Mouse (Mus musculus) forebrain, embryonic 16.5 days (tissue): Measurements from ENCODE around the gene Rbm20. TPM values are rescaled to one million over a fixed set of nuclear protein-coding genes. Genes with fewer than 3 reads are reported as not detected.

ENCODE experiments used
- ATAC-seq: fragments of 200-750 bp; cut with Nextera tagmentation; 2 replicates; pipeline ENCODE4 v1.8.0; 2017; ENCODE audit warnings: mild to moderate bottlenecking, moderate library complexity
- H3K27ac ChIP-seq: fragments of 300-500 bp; sonication (generic); 2 replicates; pipeline ENCODE4 v1.5.1; 2014; ENCODE audit warnings: low read length, control low read depth
- H3K27me3 ChIP-seq: fragments of 300-500 bp; sonication (generic); replicated peaks from 2 replicates; pipeline ENCODE4 v1.6.1; 2014; ENCODE audit warnings: low read length; ENCODE audit not compliant: control insufficient read depth, insufficient read depth
- H3K36me3 ChIP-seq: fragments of 300-500 bp; sonication (generic); 2 replicates; pipeline ENCODE4 v1.6.1; 2014; ENCODE audit not compliant: control insufficient read depth, insufficient read depth
- H3K4me1 ChIP-seq: fragments of 300-500 bp; sonication (generic); replicated peaks from 2 replicates; pipeline ENCODE4 v1.6.1; 2014; ENCODE audit warnings: low read length; ENCODE audit not compliant: control insufficient read depth, insufficient read depth
- H3K4me2 ChIP-seq: fragments of 300-500 bp; sonication (generic); 2 replicates; pipeline ENCODE4 v1.6.1; 2014; ENCODE audit warnings: mild to moderate bottlenecking, low read length, control low read depth
- H3K4me3 ChIP-seq: fragments of 300-500 bp; sonication (generic); replicated peaks from 2 replicates; pipeline ENCODE4 v1.5.1; 2014; ENCODE audit warnings: mild to moderate bottlenecking, low read length, control low read depth
- H3K9ac ChIP-seq: fragments of 300-500 bp; sonication (generic); replicated peaks from 2 replicates; pipeline ENCODE4 v1.6.1; 2014; ENCODE audit warnings: low read depth, low read length, control low read depth
- H3K9me3 ChIP-seq: fragments of 300-500 bp; sonication (generic); 2 replicates; pipeline ENCODE4 v1.6.1; 2016; ENCODE audit warnings: low read length; ENCODE audit not compliant: control insufficient read depth
- WGBS: fragments of 180-500 bp; shearing (Covaris S2); extraction: QIAGEN DNeasy Blood & Tissue Kit; methylation state at CpG from one replicate; pipeline ENCODE4 v1.1.7; 2014; 5-methylcytosine and 5-hydroxymethylcytosine counted together
- polyA plus RNA-seq: library from polyadenylated mRNA; unstranded; fragments of >200 nt; fragmentation: Nextera tagmentation; extraction: Ambion mirVana; gene quantifications from 2 replicates; pipeline ENCODE4 v1.2.1, GENCODE M21; 2015

Rbm20 gene
- polyA plus RNA-seq, 1 experiment from 2014 or later: 3.9 TPM

GRCm38 (mm10) chr19:53687592-53687991 is 10.5 kb downstream of the Rbm20 start:
- WGBS: 88% methylated on average over 5 of the region's 5 CpGs
- Histone ChIP-seq H3K9ac (no peak overlapping the region), H3K4me3 (no peak overlapping the region), H3K4me2 (no peak overlapping the region), H3K27me3 (no peaks in the 10 kb centered on the region), H3K9me3 (peaks cover 3% of the 10 kb centered on the region; the same call in 1 of the 2 replicates), H3K27ac (no peak overlapping the region), H3K36me3 (no peaks in the 10 kb centered on the region), H3K4me1 (no peaks in the 10 kb centered on the region)
- no peak for ATAC-seq

GRCm38 (mm10) chr19:53690816-53691215 is 13.7 kb downstream of the Rbm20 start:
- Histone ChIP-seq H3K4me3 (no peak overlapping the region), H3K36me3 (no peaks in the 10 kb centered on the region), H3K27ac (no peak overlapping the region), H3K9ac (no peak overlapping the region), H3K27me3 (no peaks in the 10 kb centered on the region), H3K4me2 (no peak overlapping the region), H3K9me3 (peaks cover 3% of the 10 kb centered on the region; the same call in 1 of the 2 replicates), H3K4me1 (no peaks in the 10 kb centered on the region)
- no peak for ATAC-seq
- 49% methylated on average over 10 of the region's 10 CpGs for WGBS

- H3K4me2 ChIP-seq: no peak overlapping the region
- H3K27ac ChIP-seq: no peak overlapping the region
- H3K36me3 ChIP-seq: no peaks in the 10 kb centered on the region
- H3K9ac ChIP-seq: no peak overlapping the region
- no peaks in the 10 kb centered on the region for H3K27me3 ChIP-seq
- no peaks in the 10 kb centered on the region for H3K9me3 ChIP-seq
- no peak for ATAC-seq
- no peak overlapping the region for H3K4me3 ChIP-seq
- 13% methylated on average over 1 of the region's 1 CpGs for WGBS
- H3K4me1 ChIP-seq: peaks cover 2% of the 10 kb centered on the region
Observed at GRCm38 (mm10) chr19:53694020-53694419, 16.9 kb downstream of the Rbm20 start.

- Histone ChIP-seq H3K4me2 (no peak overlapping the region), H3K4me3 (no peak overlapping the region), H3K9ac (no peak overlapping the region), H3K4me1 (peaks cover 5% of the 10 kb centered on the region), H3K27me3 (no peaks in the 10 kb centered on the region), H3K9me3 (no peaks in the 10 kb centered on the region), H3K36me3 (no peaks in the 10 kb centered on the region), H3K27ac (no peak overlapping the region)
- no peak for ATAC-seq
- WGBS: 67% methylated on average over 6 of the region's 6 CpGs
Observed at GRCm38 (mm10) chr19:53696079-53696478, 19.0 kb downstream of the Rbm20 start.

GRCm38 (mm10) chr19:53696655-53697054 is 19.5 kb downstream of the Rbm20 start:
- Histone ChIP-seq H3K4me1 (peaks cover 5% of the 10 kb centered on the region), H3K4me3 (no peak overlapping the region), H3K9ac (no peak overlapping the region), H3K9me3 (no peaks in the 10 kb centered on the region), H3K27me3 (no peaks in the 10 kb centered on the region), H3K36me3 (no peaks in the 10 kb centered on the region), H3K4me2 (no peak overlapping the region), H3K27ac (no peak overlapping the region)
- 78% methylated on average over 3 of the region's 3 CpGs for WGBS
- no peak for ATAC-seq

GRCm38 (mm10) chr19:53697376-53698126 is 20.4 kb downstream of the Rbm20 start:
- Histone ChIP-seq H3K27me3 (no peaks in the 10 kb centered on the region), H3K9me3 (no peaks in the 10 kb centered on the region), H3K27ac (no peak overlapping the region), H3K4me1 (peaks cover 5% of the 10 kb centered on the region), H3K9ac (no peak overlapping the region), H3K4me3 (no peak overlapping the region), H3K36me3 (no peaks in the 10 kb centered on the region), H3K4me2 (no peak overlapping the region)
- WGBS: 27% methylated on average over 24 of the region's 24 CpGs
- peak; percentile 38; the same call in 1 of the 2 replicates for ATAC-seq

- Histone ChIP-seq H3K27ac (no peak overlapping the region), H3K9me3 (no peaks in the 10 kb centered on the region), H3K4me2 (no peak overlapping the region), H3K4me3 (no peak overlapping the region), H3K9ac (no peak overlapping the region), H3K27me3 (no peaks in the 10 kb centered on the region), H3K36me3 (no peaks in the 10 kb centered on the region), H3K4me1 (peaks cover 5% of the 10 kb centered on the region)
- WGBS: 28% methylated on average over 7 of the region's 7 CpGs
- no peak for ATAC-seq
Observed at GRCm38 (mm10) chr19:53699671-53700070, 22.6 kb downstream of the Rbm20 start.

- Histone ChIP-seq H3K9ac (no peak overlapping the region), H3K4me2 (no peak overlapping the region), H3K36me3 (no peaks in the 10 kb centered on the region), H3K4me3 (no peak overlapping the region), H3K27ac (no peak overlapping the region), H3K4me1 (peaks cover 8% of the 10 kb centered on the region), H3K27me3 (no peaks in the 10 kb centered on the region), H3K9me3 (no peaks in the 10 kb centered on the region)
- ATAC-seq: no peak
- WGBS: 95% methylated on average over 9 of the region's 9 CpGs
Observed at GRCm38 (mm10) chr19:53701434-53701833, 24.3 kb downstream of the Rbm20 start.

- ATAC-seq: peak; percentile 92
- peak overlapping the region; percentile 68 for H3K9ac ChIP-seq
- no peak overlapping the region for H3K27ac ChIP-seq
- H3K9me3 ChIP-seq: no peaks in the 10 kb centered on the region
- H3K4me2 ChIP-seq: peak overlapping the region; percentile 75
- 0 out of 2 replicates have a peak, but pooled peaks cover 3% of the 10 kb centered on the region for H3K4me1 ChIP-seq
- H3K36me3 ChIP-seq: no peaks in the 10 kb centered on the region
- H3K27me3 ChIP-seq: no peaks in the 10 kb centered on the region
- peak overlapping the region; percentile 48 for H3K4me3 ChIP-seq
- 2% methylated on average over 27 of the region's 29 CpGs for WGBS
Observed at GRCm38 (mm10) chr19:53704895-53705823, 28.1 kb downstream of the Rbm20 start.
